Mouse (Mus musculus) right cerebral cortex, postnatal 14 days (tissue): Measurements from ENCODE around the gene Idi1.
"Not testable (repeated sequence)": the region's sequence is repeated elsewhere in the genome, so short reads cannot be mapped to it uniquely, and the experiment has no call there.

Experiments used
- DNase-seq: peaks from one replicate; pipeline ENCODE4 v3.0.0; 2022

Gene Idi1

DNA sequence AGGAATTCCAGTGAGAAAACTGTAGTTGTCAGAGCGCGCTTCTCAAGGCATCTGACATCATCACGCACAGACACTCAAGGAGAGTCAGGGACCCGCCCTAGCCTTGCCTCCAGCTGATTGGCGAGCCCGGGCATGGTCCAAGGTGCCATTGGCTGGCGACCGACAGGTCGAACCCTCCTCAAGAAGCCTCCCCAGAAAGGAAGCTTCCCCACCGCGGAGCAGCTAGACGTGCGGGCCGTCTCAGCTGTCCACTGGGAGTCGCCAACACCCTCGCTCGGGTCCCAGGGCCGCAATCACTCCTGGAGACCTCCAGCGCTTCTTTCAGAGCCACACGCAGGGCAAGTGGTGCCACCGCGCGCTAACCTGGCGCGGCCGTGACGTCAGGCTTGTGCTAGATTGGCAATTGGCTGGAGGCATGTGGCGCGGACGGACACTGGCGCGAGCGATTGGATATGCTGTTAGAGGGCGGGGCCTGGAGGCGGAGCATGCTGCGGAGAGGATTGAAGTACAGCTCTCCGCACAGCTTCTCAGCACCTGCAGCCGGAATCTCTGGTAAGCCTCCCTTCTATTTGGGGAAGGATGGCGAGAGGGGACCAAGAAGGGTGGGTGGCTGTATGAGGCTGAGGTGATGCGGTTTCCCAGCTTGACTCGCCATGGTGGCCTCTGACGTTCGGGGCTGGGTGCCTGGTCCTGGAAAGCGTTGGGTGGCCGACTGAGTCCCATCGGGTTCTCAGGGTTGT, at the start of gene Idi1:
Idi1 (plus strand) TSS at position 57 of the 740 bp plus-strand sequence.
- peak; percentile 96 for DNase-seq

DNA sequence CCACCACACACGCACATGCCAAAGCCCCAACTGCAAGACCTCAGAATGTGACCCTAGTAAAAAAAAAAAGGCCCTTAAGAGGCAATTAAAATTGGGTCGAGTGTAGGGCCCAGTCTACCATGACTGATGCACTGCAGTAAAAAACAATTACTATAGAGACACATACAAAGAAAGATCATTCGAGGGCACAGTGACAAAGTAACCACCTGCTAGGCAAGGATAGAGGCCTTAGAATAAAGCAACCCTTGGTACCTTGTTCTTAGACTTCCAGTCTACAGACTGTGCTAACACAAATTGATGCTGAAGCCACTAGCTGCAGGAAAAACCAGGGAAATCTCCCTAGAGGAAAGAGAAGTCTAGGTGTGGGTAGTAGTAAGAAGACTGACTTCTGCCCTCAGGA, 46.9 kb upstream of the Idi1 start:
- DNase-seq: no peak

- DNase-seq: no peak
These were observed 46.2 kb upstream of the Idi1 start for GRCm38 (mm10) chr13:8839111-8839510.

- DNase-seq: no peak
These were observed 45.4 kb upstream of the Idi1 start for GRCm38 (mm10) chr13:8839937-8840336.

DNA sequence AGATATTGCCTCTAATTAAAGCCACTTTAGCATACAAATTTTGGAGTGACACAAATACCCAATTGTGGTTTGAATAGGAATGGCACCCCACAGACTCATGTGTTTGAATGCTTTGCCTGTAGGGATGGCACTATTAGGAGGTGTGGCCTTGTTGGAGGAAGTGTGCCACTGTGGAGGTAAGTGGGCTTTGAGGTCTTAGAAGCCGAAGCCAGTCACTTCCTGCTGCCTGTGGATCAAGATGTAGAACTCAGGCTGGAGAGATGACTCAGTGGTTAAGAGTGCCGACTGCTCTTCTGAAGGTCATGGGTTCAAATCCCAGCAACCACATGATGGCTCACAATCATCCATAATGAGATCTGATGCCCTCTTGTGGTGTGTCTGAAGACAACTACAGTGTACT, 44.4 kb upstream of the Idi1 start:
- DNase-seq: no peak

- DNase-seq: not testable (repeated sequence)
These were observed 43.5 kb upstream of the Idi1 start for GRCm38 (mm10) chr13:8841846-8842245.

DNA sequence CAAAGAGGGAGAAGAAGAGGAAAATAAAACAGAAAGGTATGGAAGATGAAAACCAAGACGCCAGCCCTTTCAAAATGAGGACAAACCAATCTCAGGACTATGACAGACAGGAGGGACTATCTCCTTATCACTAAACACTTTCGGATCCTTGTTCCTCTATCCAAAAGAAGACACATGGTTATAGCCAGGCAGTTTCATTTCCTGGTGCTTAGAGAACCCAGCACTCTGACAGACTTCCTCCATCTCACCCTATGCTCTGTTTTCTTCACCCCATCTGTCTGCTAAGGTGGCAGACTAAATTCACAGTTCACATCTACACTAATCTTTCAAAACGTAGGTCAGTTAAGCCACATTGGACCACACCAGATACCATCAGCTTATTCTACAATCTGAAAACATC, 43.0 kb upstream of the Idi1 start:
- DNase-seq: no peak

DNA sequence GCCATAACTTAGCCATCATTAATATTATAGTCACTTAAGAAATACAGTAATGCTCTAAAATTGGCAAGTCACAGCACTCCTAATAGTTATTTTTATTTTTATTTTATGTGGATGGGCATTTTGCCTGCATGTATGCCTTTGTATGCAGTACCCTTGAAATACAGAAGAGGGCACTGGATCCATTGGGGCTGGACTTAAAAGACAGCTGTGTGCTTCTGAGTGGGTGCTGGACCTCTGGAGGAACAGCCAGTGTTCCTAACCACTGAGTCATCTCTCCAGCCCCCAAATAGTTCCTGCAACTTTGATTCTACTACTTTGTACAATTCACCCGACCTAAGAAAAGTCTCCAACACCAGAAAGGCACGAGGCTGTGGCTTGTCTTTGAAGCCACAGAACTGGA, 37.6 kb upstream of the Idi1 start:
- DNase-seq: no peak

DNA sequence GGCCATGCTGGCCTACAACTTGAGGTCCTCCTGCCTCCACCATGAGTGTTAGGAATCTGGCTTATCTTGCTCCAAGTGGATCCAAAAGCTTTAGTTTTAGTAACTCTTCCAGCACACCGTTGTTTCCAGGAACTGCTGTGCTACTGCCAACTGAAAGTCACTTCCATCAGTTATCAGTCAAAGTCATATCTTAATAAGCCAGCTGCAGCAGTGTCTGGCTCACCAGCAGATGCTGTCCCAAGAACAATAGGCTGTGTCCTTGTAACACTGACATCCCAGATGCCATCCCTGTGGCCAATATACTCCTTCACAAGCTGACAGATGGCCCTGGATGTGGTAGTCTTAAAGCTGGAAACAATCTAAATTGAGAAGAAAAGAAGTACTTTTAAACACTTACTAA, 36.0 kb upstream of the Idi1 start:
- DNase-seq: no peak

GRCm38 (mm10) chr13:8853424-8853823, 31.9 kb upstream of the Idi1 start:
- DNase-seq: no peak

- DNase-seq: no peak
These were observed 30.5 kb upstream of the Idi1 start for GRCm38 (mm10) chr13:8854769-8855168.

DNA sequence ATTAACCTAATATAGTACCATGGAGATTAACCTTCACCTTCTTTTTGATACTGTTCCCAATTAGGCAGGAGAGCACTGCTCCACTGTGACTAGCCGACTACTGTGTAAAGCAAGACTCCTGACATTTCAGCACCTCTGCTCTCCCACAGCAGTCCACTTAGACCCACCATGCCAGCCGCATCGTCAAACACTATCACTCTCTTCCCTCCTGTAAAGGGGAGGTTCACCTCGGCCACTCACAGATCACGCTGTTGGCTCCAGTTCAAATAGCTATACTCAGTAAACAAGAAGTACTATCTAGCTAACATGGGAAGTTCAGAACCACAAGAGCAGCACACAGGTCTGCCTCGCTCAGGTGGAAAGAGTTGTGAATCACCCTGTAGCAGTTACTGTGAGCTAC, 26.8 kb upstream of the Idi1 start:
- DNase-seq: no peak

- no peak for DNase-seq
These were observed 24.4 kb upstream of the Idi1 start for GRCm38 (mm10) chr13:8860861-8861260.

- DNase-seq: no peak
These were observed 20.3 kb upstream of the Idi1 start for GRCm38 (mm10) chr13:8864990-8865389.

DNA sequence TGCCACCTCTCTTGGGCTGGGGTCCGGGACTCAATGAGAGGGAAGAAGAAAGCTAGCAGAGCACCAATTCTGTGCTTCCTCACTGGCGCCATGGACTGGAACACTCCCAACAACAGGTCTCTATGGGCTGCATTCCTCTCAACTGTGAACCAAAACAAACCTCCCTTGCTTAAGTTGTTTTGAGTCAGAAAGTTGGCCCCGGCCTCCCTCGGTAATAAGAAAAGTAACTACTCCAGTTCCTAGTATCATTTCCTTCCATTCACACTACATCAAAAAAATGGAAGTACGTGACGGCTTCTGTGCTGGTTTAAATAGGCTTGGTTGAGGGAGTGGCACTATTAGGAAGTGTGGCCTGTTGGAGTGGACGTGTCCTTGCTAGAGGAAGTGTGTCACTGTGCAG, 18.7 kb upstream of the Idi1 start:
- DNase-seq: no peak

DNA sequence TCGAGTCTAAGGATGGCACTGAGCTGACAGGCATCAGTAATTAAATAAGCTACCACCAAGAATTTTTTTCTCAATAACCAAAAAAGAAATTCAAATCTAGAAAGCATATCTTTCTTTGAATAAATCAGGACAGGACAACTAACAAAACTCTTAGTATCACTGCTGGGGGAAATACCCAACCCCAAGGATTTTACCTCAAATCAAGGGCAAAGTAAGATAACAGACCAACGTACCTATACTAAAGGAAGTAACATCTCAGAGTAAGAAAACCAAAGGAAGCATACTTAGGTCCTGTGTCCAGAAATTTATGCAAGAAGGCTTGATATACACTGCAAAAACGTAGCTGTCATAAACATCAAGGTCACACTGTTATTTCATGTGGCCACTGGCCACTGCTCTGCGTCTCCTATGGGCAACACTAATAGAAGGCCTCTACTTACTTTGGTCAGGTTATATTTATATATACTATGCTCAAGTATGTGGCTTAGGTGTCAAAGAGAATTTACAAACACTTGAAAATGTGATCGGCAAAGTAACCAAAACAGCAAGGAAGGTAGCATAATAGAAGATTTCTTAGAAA, 15.6 kb upstream of the Idi1 start:
- no peak for DNase-seq

DNA sequence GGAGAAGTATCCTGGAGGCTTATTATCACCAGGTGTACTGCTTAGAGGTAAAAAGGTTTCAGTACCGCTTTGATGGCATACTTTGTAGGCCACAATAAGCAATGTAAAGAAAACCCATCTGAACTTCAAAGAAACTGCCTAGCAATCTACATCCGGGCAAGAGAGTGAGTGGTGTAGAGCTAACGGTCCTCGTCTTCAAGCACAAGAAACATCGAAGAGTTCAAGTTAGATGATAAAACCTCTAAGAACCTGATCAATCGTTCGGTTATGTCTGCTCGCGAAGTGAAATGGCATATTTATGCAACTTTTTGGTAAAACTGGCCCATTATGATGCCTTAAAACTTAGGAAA, 15.2 kb upstream of the Idi1 start:
- DNase-seq: no peak

DNA sequence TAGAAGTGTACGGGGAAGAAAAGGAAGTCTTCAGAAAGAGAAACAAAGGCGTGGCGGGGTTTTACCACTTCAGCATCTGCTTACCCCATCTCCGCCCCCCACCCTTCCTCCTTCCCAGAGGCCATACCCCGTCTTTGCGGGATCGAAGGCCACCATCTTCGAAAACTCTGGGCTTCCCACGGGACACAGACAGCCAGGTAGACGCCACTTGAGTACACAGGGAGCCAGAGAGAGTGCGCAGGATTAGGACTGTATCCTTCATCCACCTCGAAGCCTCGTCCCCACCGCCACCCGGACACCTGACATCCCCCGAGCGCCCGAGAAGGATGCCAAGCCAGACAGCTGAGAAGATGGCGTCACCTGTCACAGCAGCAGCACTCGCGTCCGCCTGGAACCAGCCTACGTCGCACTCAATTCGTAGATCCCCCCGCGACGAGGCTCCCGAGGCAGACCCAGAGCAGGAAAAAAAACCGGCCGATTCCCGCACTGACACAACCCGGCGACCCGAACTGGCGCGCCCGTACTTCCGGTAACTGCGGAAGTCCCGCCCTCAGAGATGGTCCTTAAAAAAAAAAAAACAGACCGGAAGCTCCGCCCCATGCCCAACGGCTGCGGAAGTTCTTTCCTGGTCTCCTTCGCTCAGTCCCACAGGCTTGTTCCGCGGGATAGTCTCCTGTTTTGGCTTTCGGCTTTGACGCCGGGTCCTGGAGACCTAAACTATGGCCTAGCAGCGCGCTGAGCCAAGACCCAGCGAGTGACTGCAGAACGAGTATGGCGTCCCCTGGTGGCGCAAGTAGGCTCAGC, 14.6 kb upstream of the Idi1 start:
- DNase-seq: peak; percentile 87

GRCm38 (mm10) chr13:8871314-8871962, 13.9 kb upstream of the Idi1 start, which contains the start of gene Wdr37:
Gene Wdr37 (minus strand): TSS chr13:8871909.
- DNase-seq: peak; percentile 49

DNA sequence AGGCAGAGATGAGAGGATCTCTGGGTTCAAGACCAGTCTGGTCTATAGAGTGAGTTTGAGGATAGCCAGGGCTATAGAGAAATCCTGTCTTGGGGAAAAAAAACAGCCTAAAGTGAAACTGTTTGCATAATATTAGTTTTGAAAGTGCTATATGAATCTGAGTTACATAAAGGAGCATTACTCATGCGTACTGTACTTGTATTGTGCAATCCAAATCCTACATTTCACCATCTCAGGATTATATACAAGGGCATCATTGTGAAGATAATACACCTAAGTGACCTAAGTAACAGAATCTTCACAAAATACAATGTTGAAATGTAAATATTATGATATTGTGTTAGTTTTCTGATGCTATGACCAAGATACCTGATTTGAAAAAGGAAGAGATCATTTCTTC, 11.5 kb upstream of the Idi1 start:
- no peak for DNase-seq

DNA sequence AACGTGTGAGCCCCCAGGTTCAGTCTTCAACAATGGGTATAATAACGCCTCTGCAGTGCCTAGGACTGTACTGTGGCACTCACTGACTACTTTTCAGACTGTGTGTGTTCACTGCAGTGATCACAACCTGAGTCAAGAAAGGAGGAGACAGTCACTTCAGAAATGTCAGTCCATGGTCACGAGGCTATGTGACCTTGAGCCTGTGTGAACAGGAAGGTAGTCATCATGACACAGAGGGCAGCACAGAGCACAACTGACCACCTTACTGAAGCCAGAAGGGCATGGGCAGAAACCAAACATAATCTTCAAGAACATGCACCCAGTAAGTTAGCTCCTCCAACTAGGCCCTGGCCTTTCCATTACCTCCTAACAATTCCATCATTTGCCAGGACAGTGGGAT, 3.7 kb upstream of the Idi1 start:
- no peak for DNase-seq

DNA sequence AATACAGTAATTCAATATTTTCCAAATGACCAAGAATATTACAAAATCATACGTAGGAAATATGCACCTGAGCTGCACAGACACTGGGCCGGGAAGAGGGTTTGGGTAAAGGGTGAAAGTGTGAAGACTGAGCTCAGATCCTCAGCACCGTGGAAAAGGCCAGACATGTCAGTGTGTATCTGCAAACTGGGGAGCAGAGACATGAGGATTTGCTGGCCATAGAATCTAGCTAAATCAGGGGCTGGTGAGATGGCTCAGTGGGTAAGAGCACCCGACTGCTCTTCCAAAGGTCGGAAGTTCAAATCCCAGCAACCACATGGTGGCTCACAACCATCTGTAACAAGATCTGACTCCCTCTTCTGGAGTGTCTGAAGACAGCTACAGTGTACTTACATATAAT, 1.4 kb upstream of the Idi1 start:
- not testable (repeated sequence) for DNase-seq

GRCm38 (mm10) chr13:8886185-8886560, 872 bp downstream of the Idi1 start:
- no peak for DNase-seq

DNA sequence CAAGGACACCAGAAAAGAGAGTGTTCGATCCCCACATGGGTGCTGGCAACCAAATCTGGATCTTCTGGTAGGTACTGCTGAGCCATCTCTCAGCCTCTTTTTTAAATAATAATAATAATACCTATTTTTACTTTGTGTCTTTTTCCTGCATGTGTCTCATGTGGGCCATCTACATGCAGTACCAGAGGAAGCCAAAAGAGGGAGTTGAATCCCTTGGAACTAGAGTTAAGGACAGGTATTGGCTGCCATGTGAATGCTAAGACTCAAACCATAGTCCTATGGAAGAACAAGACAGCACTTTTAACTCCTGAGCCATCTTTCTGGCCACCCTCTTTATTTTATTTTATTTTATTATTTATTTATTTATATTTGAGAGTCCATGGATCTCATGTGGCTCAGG, 3.3 kb downstream of the Idi1 start:
- DNase-seq: no peak
